Mouse (Mus musculus): ENCODE data around the gene Ctdspl.

Gene Ctdspl

GRCm38 (mm10) chr9:118926111-118926650 lies at the start of gene Ctdspl:
TSS of gene Ctdspl (plus strand) at chr9:118926453.
- peak; percentile 62 to 72 for DNase-seq

GRCm38 (mm10) chr9:118876902-118877301 lies 49.4 kb upstream of the Ctdspl start:
- DNase-seq = no peak

- DNase-seq = no peak
Measured at GRCm38 (mm10) chr9:118877365-118878008, 48.8 kb upstream of the Ctdspl start.

- no peak for DNase-seq
Measured at GRCm38 (mm10) chr9:118878596-118878995, 47.7 kb upstream of the Ctdspl start.

GRCm38 (mm10) chr9:118881281-118881945 lies 44.8 kb upstream of the Ctdspl start:
- peak; percentile 41 to 47 for DNase-seq

- DNase-seq = no peak
Measured at GRCm38 (mm10) chr9:118881946-118882284, 44.3 kb upstream of the Ctdspl start.

- DNase-seq = no peak
Measured at GRCm38 (mm10) chr9:118883150-118883549, 43.1 kb upstream of the Ctdspl start.

- DNase-seq = no peak
Measured at GRCm38 (mm10) chr9:118885785-118886184, 40.5 kb upstream of the Ctdspl start.

GRCm38 (mm10) chr9:118887201-118887600 lies 39.1 kb upstream of the Ctdspl start:
- no peak for DNase-seq

GRCm38 (mm10) chr9:118887734-118888133 lies 38.5 kb upstream of the Ctdspl start:
- DNase-seq = no peak

- peak; percentile 29 to 42 for DNase-seq
Measured at GRCm38 (mm10) chr9:118890149-118890548, 36.1 kb upstream of the Ctdspl start.

- no peak for DNase-seq
Measured at GRCm38 (mm10) chr9:118890645-118891044, 35.6 kb upstream of the Ctdspl start.

GRCm38 (mm10) chr9:118891068-118891467 lies 35.2 kb upstream of the Ctdspl start:
- DNase-seq = no peak

GRCm38 (mm10) chr9:118891593-118891992 lies 34.7 kb upstream of the Ctdspl start:
- no peak for DNase-seq

- DNase-seq = no peak
Measured at GRCm38 (mm10) chr9:118895101-118895500, 31.2 kb upstream of the Ctdspl start.

GRCm38 (mm10) chr9:118900677-118901076 lies 25.6 kb upstream of the Ctdspl start:
- DNase-seq = no peak

GRCm38 (mm10) chr9:118901917-118902316 lies 24.3 kb upstream of the Ctdspl start:
- DNase-seq = no peak

- peak; percentile 69 to 72 for DNase-seq
Measured at GRCm38 (mm10) chr9:118907934-118908620, 18.2 kb upstream of the Ctdspl start.

GRCm38 (mm10) chr9:118913048-118913447 lies 13.2 kb upstream of the Ctdspl start:
- DNase-seq = no peak

GRCm38 (mm10) chr9:118913613-118914012 lies 12.6 kb upstream of the Ctdspl start:
- no peak for DNase-seq

- DNase-seq = no peak
Measured at GRCm38 (mm10) chr9:118914589-118914988, 11.7 kb upstream of the Ctdspl start.

GRCm38 (mm10) chr9:118915290-118915689 lies 11.0 kb upstream of the Ctdspl start:
- DNase-seq = peak in 1 of 2 experiments; percentile 33

- peak in 1 of 2 experiments; percentile 17 for DNase-seq
Measured at GRCm38 (mm10) chr9:118919672-118920186, 6.5 kb upstream of the Ctdspl start.
